Mouse (Mus musculus): ENCODE results near the gene Fam20c.

Fam20c gene

DNA sequence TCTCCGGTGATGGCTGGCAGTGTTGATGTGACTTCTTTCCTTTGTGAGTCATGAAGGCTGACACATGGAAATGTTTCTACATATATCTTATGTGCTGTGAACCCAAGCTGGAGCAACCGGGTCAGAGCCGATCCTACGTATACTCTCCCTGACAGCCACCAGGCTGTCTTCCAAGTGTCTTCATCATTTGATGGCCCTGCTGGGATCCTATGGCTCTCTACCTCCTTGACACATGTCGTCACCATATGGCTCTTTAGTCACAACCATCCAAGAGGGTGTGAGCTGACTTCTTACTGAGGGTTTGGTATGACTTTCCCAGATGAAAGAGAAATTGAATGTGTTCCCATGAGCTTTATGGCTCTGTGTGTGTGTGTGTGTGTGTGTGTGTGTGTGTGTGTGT lies 50.0 kb downstream of the Fam20c start:
- no peak for DNase-seq (ENCODE audit: inconsistent age in 2 of 2, low spot score in 1 of 2)

DNA sequence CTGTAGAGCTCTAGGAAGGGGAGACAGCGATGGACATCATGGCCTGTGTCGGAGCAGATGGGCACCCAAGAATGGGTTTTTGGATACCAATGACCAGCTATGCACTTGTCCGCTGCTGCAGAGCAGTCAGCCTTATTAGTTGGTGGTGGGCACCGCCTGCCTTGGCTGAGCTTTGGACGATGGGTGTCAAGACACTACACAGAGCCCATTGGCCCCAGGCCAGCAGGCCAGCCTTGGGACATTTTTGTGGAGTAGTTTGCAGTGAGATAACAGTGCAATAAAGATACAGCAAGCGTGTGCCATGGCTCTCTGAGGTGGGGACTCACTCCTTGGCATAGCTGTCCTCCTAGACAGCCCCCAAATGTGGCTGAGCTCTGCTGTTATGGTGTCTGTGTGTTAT lies 55.5 kb downstream of the Fam20c start:
- no peak for DNase-seq (ENCODE audit: inconsistent age in 2 of 2, low spot score in 1 of 2)

DNA sequence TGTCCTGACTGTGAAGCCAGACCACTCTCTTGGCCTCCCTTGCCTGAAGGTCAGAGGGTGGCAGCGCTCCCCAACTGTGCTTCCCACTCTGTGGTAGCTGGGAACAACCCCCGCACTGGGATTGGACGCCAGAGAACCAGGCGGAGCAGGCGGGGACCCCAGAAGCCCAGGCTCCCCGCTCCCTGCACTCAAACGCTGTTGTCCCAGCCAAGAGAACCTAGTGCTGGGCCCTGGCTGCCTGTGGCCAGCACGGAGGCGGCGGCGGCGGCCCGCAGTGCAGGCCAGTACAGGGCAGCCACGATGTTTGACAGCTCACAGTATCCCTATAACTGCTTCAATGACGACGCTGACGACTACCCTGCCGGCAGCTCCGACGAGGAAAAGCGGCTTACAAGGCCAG lies 65.5 kb downstream of the Fam20c start, which contains the start of gene Gm5294:
TSS of gene Gm5294 (plus strand) at position 301 of the 400 bp plus-strand sequence.
- no peak for DNase-seq (ENCODE audit: inconsistent age in 2 of 2, low spot score in 1 of 2)

DNA sequence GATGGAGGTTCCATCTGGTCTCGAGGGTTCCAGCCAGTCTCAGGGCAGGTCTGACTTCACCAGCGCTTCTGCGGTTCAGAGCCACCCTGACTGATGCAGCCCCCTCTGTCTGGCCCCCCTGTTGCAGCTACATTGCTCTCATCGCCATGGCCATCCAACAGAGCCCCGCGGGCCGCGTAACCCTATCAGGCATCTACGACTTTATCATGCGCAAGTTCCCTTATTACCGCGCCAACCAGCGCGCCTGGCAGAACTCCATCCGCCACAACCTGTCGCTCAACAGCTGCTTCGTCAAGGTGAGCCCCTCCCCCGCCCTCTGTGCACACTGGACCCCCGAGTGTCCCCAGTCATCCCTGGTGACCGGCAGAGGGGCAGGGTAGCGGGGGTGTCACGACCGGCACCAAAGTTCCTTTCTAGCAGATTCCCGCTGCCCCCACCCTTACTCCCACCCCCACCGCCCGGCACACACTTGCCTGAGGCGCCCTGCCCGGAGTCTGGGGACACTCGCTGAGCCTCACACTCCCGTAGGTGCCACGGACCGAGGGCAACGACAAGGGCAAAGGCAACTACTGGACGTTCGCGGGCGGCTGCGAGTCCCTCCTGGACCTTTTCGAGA lies 66.5 kb downstream of the Fam20c start:
- no peak for DNase-seq (ENCODE audit: inconsistent age in 2 of 2, low spot score in 1 of 2)

DNA sequence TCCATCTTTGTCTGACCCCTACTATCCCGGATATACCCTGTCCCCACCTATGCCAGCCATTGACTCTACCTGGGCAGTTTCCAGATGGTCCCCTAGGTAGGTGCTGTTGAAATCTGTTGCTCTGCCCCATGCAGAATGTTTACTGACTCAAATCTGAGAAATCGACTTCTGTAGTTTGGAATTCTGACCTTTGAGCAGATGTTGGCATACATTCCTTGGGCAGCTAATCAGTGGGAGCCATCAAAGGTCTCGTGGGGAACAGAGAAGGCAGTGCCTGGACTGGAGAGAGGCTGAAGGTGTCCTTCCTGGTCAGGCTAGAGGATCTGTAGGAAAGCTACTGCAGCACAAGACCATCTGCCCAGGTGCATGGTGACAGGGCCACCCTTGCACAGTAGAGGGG lies 70.8 kb downstream of the Fam20c start:
- no peak for DNase-seq (ENCODE audit: inconsistent age in 2 of 2, low spot score in 1 of 2)

DNA sequence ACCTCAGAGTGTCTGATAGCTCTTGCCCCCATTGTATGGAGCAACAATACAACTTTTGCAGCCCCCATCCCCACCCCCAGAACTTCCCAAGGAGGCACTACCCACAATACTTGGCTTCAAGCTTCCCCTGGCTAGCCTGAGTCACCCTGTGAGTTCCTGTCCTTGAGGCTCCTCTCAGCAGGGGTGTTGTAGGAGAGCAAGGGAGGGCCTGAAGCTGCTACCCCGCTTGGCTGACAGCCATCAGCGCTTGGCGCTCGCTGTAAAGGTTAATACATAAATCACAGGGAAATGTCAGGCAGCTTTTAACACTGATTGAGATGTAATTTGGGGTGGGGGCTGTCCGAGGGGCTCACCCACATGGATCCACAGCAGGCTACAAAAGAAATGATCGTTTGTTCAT lies 79.1 kb downstream of the Fam20c start:
- DNase-seq (ENCODE audit: inconsistent age in 2 of 2, low spot score in 1 of 2): peak; percentile 83 to 88

DNA sequence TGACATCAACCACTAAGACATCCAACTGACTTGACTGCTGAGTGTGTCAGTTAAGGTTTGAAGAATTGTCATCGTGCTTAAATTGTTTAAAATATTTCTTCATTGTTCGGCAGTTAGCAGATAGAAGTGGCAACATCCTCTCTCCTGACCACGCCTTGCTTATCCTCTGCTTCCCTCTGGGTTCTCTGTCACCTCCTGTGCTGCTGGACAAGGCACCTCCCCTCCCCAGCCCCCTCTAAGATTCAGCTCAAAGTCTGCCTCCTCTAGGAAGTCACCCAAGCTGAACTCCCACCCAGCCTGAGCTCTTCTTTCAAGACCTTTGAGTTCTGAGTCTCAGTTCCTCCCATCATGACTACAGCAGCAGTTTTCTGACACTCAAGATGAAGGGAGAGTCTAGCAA lies 80.6 kb downstream of the Fam20c start:
- no peak for DNase-seq (ENCODE audit: inconsistent age in 2 of 2, low spot score in 1 of 2)

DNA sequence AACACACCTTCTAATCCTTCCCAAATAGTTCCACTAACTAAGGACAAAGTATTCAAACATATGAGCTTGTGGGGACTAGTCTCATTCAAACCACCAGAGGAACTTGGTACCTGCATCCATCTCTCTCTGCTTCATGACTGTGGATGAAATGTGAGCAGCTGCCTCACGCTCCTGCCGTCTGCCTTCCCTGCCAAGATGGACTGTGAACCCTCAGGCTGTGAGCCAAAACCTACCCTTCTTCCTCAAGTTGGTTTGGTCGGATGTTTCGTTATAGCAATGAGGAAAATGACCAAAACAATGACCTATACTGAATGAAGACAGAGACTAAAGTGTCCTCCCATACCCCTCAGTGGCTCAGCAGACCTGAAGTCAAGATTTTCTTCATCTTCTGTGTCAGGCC lies 86.7 kb downstream of the Fam20c start:
- no peak for DNase-seq (ENCODE audit: inconsistent age in 2 of 2, low spot score in 1 of 2)

DNA sequence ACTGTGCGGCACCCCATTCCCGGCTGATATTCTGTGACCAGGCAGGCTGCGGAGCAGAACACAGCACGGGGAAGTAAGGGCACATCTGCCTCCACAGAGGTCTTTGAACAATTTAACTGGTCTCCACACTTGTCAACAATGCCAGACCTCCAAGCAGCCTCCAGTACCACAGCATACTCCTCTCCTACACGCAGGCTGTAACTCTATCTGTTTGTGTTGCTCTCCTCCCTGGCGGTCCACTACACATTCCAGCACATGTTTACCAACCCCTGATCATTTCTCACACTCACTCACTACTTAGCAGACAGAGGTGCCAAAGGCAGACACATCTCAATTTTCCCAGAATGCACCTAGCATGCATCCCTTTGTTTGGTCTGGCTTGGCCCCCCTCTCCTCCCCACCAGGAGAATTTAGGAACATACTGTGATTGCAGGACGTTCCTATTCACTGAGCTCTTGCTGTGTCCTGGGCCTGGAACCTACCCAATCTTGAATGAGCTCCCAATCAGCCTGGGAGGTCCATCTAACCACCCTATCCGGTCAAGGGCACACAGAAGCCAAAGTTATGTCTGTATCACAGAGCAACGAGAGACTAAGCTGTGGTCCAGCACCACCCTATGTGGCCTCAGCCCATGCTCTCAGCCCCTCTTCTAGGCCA lies 89.0 kb downstream of the Fam20c start:
- DNase-seq (ENCODE audit: inconsistent age in 2 of 2, low spot score in 1 of 2): no peak

DNA sequence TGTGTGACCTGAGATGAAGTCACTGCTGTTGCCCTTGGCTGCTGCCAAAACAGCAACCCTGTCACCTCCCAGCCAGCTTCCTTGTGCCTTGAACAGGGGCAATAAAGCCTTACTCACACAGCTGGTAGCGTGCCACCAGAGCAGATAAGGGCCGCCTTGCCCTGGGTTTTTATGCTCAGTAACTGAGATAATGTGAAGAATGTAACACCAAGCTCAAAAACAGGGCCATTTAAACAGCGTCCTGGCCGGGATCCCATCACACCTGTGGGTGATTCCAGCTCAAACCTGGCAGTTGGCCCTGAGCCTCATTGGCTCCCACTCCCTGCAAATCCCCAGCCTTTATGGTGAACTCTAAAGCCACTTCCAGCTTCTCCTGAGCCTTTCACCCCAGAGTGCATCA lies 92.2 kb downstream of the Fam20c start:
- DNase-seq (ENCODE audit: inconsistent age in 2 of 2, low spot score in 1 of 2): peak; percentile 78 to 91

DNA sequence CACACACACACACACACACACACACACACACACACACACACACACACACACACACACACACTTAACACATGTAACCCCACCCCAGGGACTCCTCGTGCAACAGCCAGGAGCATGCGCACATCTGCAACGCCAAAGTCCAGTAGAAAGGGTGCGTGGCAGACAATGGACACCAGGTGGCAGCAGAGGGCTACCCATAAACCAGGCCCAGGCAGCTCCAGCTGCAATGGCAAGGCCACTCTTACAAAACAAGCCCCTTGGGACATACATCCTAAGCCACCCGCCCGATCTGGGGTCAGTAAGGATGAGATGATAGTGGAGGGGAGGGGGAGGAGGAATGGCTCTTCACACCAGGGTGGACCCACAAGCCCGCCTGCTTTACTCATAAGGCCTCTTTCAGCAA lies 93.8 kb downstream of the Fam20c start:
- DNase-seq (ENCODE audit: inconsistent age in 2 of 2, low spot score in 1 of 2): peak; percentile 89 to 97

DNA sequence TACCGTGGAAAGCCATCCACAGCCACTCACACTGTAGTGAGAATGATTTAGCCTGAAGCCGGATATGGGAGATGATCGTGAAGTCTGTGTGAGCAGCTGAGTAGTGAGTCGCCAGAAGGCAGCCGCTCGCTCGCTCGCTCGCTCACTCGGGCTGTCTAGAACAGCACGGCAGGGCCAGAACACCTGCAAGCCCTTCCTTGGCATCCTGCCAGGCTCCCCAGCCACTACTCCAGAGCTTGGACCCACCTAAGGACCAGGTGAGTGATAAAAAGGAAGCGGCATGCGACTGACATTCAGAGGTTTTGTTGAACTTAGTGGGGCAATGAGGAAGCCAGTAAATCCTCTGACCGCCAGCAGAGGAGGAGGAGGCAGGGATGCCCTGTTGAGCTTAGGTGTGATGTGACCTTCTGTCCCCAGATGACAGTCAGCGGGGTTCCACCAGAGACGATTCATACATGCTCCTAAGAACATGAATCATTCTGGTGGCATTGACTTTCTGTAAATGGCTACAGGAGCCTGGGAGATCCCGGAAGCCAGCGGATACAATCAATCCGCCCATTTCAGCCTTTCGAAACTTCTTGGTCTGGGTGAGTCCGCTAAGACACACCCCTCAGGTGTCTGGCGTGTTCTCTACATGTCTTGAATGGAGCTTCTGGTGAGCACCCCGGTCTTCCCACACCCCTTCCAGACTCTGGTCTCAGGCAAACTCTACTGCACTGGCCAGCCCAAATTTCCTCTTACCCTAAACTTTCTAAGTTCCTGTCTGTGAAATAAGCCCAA lies 95.6 kb downstream of the Fam20c start:
- peak in 1 of 2 experiments; percentile 35 for DNase-seq (ENCODE audit: inconsistent age in 2 of 2, low spot score in 1 of 2)

DNA sequence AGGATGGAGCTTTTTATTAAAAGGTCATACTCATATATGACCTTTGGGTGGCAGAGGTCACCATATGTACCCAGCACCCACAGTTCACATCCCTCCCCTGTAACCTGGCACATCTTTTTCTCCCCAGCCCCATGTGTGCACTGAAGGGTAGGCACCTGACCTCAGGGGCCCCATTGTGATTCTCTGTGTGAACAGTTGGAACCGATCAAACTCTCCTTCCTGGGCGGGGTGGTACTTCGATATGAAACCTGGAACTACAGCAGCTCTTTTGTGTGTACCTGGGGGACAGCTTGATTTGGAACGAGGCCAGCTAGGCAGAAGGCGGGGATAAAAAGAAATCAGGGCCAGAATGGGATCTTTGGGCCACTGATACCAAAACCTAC lies 96.1 kb downstream of the Fam20c start:
- DNase-seq (ENCODE audit: inconsistent age in 2 of 2, low spot score in 1 of 2): no peak

DNA sequence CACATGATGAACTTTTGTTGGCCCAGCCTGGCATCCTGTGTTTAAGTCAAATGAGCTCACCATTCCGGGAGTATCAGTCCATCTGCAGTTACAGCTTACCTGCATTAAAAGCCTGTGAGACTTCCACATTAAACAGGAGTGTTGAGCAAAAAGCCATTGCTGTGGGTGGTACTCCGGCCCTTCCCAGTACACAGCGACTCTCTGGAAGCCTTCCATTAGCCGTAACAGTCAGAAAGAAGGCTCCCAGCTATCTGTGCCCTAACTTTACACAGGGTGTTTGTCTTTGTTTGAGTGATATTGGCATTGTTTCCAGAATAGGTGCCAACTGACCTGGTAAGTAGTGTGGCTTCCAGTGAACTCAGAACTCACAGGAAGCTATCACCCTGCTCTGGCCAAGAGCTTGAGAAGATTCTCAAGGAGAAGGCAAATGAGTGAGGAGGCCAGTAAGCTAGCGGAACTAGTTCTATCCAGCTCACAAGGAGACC lies 97.0 kb downstream of the Fam20c start:
- no peak for DNase-seq (ENCODE audit: inconsistent age in 2 of 2, low spot score in 1 of 2)

DNA sequence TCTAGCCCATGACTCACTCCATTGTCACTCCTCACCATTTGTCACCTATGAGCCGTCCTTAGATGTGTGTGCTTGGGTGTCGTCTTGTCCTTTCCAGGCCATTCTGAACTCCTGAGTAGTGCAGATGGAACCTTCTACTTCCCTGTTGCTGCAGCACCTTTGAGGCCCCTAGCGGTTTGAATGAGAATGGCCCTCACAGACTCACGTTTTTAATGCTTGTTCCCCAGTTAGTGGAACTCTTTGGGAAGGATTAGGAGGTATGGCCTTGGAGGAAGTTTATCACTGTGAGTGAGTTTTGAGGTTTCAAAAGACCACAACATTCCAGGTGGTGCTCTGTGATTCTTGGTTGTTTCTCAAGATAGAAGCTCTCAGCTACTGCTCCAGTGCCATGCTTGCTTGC lies 97.8 kb downstream of the Fam20c start:
- DNase-seq (ENCODE audit: inconsistent age in 2 of 2, low spot score in 1 of 2): no peak

DNA sequence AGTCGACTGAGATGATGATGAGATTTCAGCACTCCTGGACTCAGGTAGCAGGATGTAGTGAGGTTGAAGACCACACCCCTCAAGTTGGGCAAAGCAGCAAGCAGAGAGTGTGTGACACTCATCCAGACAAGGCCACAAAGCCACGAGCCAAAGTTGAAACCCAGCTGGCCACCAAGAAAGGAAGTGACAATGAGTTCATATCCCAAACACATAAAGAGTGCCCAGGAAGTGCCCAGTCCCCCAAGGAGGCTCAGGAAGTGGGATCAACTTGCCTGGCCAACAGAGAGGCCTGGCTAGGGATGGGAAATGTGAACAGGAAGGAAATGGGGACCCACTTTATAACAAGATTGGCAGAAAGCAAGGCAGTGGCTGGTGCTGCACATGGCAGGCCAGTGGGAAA lies 99.0 kb downstream of the Fam20c start:
- no peak for DNase-seq (ENCODE audit: inconsistent age in 2 of 2, low spot score in 1 of 2)

DNA sequence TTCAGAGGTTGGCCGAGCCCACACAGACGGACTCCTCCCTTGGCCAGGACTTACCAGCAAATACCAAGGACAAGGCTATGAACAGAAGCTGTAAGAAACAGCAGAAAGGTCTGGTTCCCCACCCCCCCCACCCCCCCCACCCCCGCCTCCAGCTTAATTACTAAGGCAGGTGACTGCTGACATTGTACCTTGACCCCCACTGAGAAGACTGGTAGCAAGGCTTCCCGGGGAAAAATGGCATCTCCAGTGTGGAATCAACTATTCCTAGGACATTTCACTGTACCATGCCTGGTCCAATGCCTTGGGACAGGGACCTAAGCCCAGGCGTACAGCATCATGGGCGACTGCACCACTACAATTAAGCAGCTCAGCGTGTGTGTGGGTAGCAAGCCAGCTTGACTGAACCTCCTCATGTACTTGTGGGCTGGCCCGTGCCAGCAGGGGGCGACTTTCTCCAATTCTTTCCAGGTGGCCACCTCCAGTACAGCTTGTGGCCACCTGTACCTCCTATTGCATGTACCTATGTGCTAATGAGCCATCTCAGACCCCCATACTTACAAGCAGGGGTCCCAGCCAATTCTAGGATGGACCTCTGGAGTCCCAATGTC lies 102.8 kb downstream of the Fam20c start:
- peak; percentile 87 to 93 for DNase-seq (ENCODE audit: inconsistent age in 2 of 2, low spot score in 1 of 2)

DNA sequence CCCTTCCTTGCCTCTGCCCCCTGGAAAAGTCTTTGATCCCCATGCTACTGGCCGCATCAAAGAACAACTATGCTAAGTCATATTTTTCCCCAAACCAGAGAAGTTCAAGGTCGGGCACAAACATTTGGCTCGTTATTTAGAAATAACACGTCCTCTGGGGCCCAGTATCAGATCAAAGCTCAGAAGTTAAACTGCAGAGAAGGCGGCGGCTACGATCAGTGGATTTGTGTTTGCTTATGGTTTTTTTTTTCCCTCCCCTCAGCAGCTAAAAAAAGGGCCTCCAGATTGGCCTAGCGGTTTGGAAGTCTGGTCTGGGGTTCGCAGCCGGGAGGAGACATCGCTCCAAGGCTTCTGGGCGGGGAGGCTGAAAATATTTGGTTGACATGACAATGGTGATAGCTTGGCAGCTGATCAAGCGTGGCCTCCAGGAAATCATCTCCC lies 103.5 kb downstream of the Fam20c start:
- peak; percentile 81 to 90 for DNase-seq (ENCODE audit: inconsistent age in 2 of 2, low spot score in 1 of 2)
